Mouse (Mus musculus) myocyte (in vitro differentiated cells): ENCODE results near the gene Ugt1a1.

ENCODE experiments used
- E2F4 ChIP-seq: IDR thresholded peaks from one replicate; pipeline ENCODE4 v1.6.1; 2011; ENCODE audit warnings: mild to moderate bottlenecking, control low read depth, moderate library complexity; ENCODE audit not compliant: insufficient read depth
- MAX ChIP-seq: IDR thresholded peaks from one replicate; pipeline ENCODE4 v1.6.1; 2011; ENCODE audit warnings: low read depth, mild to moderate bottlenecking, control low read depth
- MYOD1 ChIP-seq, 3 experiments: IDR thresholded peaks; one replicate each; pipeline ENCODE4 v1.6.1; 2011; ENCODE audit warnings: control low read depth in 2 of 3, low read depth in 2 of 3, mild to moderate bottlenecking in 2 of 3, moderate library complexity in 1 of 3; ENCODE audit not compliant: insufficient read length in 2 of 3, control insufficient read depth in 1 of 3
- MYOG ChIP-seq, 3 experiments: IDR thresholded peaks; one replicate each; pipeline ENCODE4 v1.6.1; 2011; ENCODE audit warnings: control low read depth in 2 of 3, low read depth in 2 of 3, mild to moderate bottlenecking in 2 of 3; ENCODE audit not compliant: insufficient read length in 2 of 3, control insufficient read depth in 1 of 3, insufficient read depth in 1 of 3
- POLR2A ChIP-seq: IDR thresholded peaks from one replicate; pipeline ENCODE4 v1.6.1; 2011; ENCODE audit warnings: low read depth, mild to moderate bottlenecking, control low read depth, moderate library complexity; ENCODE audit not compliant: insufficient read length
- TCF12 ChIP-seq: IDR thresholded peaks from one replicate; pipeline ENCODE4 v1.6.1; 2011; ENCODE audit warnings: mild to moderate bottlenecking, control low read depth; ENCODE audit not compliant: poor library complexity, insufficient read depth, severe bottlenecking

- TF ChIP-seq POLR2A (no peak), MYOD1 (IDR thresholded peaks at IDR 0.05; ENCODE audit: control insufficient read depth in 1 of 3, insufficient read length in 2 of 3, low read depth in 2 of 3) (no peak), E2F4 (no peak), MAX (no peak), TCF12 (no peak), MYOG (IDR thresholded peaks at IDR 0.05; ENCODE audit: control insufficient read depth in 1 of 3, insufficient read depth in 1 of 3, insufficient read length in 2 of 3, low read depth in 2 of 3) (no peak)
Observed at GRCm38 (mm10) chr1:88253106-88253505, 41.3 kb downstream of the Ugt1a1 start.
